Mouse (Mus musculus) embryonic facial prominence, embryonic 15.5 days (tissue): Measurements from ENCODE around the gene Rnf135. TPM values are rescaled to one million over a fixed set of nuclear protein-coding genes. Genes with fewer than 3 reads are reported as not detected.

Experiments
- ATAC-seq: fragments of 200-750 bp; cut with Nextera tagmentation; 2 replicates; pipeline ENCODE4 v1.8.0; 2017; ENCODE audit warnings: low read depth, moderate TSS enrichment; ENCODE audit not compliant: insufficient number of reproducible peaks, low FRiP score, low TSS enrichment
- H3K27ac ChIP-seq: fragments of 300-500 bp; sonication (generic); replicated peaks from 2 replicates; pipeline ENCODE4 v1.5.1; 2015; ENCODE audit warnings: mild to moderate bottlenecking, inconsistent platforms
- H3K27me3 ChIP-seq: fragments of 300-500 bp; sonication (generic); 2 replicates; pipeline ENCODE4 v1.6.1; 2015; ENCODE audit warnings: inconsistent platforms
- H3K36me3 ChIP-seq: fragments of 300-500 bp; sonication (generic); 2 replicates; pipeline ENCODE4 v1.6.1; 2015; ENCODE audit warnings: mild to moderate bottlenecking, inconsistent platforms
- H3K4me1 ChIP-seq: fragments of 300-500 bp; sonication (generic); 2 replicates; pipeline ENCODE4 v1.6.1; 2015; ENCODE audit warnings: inconsistent platforms
- H3K4me2 ChIP-seq: fragments of 300-500 bp; sonication (generic); replicated peaks from 2 replicates; pipeline ENCODE4 v1.6.1; 2015; ENCODE audit warnings: mild to moderate bottlenecking, inconsistent platforms
- H3K4me3 ChIP-seq: fragments of 300-500 bp; sonication (generic); replicated peaks from 2 replicates; pipeline ENCODE4 v1.5.1; 2015; ENCODE audit warnings: mild to moderate bottlenecking, inconsistent platforms
- H3K9ac ChIP-seq: fragments of 300-500 bp; sonication (generic); 2 replicates; pipeline ENCODE4 v1.6.1; 2015; ENCODE audit warnings: inconsistent platforms
- H3K9me3 ChIP-seq: fragments of 300-500 bp; sonication (generic); replicated peaks from 2 replicates; pipeline ENCODE4 v1.6.1; 2016; ENCODE audit warnings: inconsistent platforms
- WGBS: fragments of 180-500 bp; shearing (Covaris S2); methylation state at CpG from one replicate; pipeline ENCODE4 v1.1.7; 2015; 5-methylcytosine and 5-hydroxymethylcytosine counted together
- polyA plus RNA-seq: library from polyadenylated mRNA; unstranded; fragments of >200 nt; fragmentation: Nextera tagmentation; extraction: Ambion mirVana; gene quantifications from 2 replicates; pipeline ENCODE4 v1.2.1, GENCODE M21; 2015

Rnf135 gene
- polyA plus RNA-seq, 1 experiment from 2014 or later = 9.5 TPM

- Histone ChIP-seq H3K4me1 (no peaks in the 10 kb centered on the region), H3K4me2 (no peak overlapping the region), H3K27ac (no peak overlapping the region), H3K4me3 (no peak overlapping the region), H3K9ac (no peak overlapping the region), H3K9me3 (no peaks in the 10 kb centered on the region), H3K27me3 (no peaks in the 10 kb centered on the region), H3K36me3 (no peaks in the 10 kb centered on the region)
- 52% methylated on average over 7 of the region's 7 CpGs for WGBS
- no peak for ATAC-seq
Measured at GRCm38 (mm10) chr11:80163362-80164116, 20.1 kb upstream of the Rnf135 start.

- Histone ChIP-seq H3K4me3 (no peak overlapping the region), H3K27me3 (no peaks in the 10 kb centered on the region), H3K36me3 (no peaks in the 10 kb centered on the region), H3K4me2 (no peak overlapping the region), H3K27ac (no peak overlapping the region), H3K9ac (no peak overlapping the region), H3K4me1 (no peaks in the 10 kb centered on the region), H3K9me3 (no peaks in the 10 kb centered on the region)
- ATAC-seq = no peak
- 33% methylated on average over 2 of the region's 2 CpGs for WGBS
Measured at GRCm38 (mm10) chr11:80164224-80164623, 19.4 kb upstream of the Rnf135 start.

- Histone ChIP-seq H3K4me2 (no peak overlapping the region), H3K4me3 (no peak overlapping the region), H3K9ac (no peak overlapping the region), H3K27me3 (no peaks in the 10 kb centered on the region), H3K27ac (no peak overlapping the region; the same call in 1 of the 2 replicates), H3K4me1 (no peaks in the 10 kb centered on the region), H3K9me3 (no peaks in the 10 kb centered on the region), H3K36me3 (no peaks in the 10 kb centered on the region)
- no peak for ATAC-seq
- WGBS = 85% methylated on average over 9 of the region's 9 CpGs
Measured at GRCm38 (mm10) chr11:80168121-80168520, 15.5 kb upstream of the Rnf135 start.

- Histone ChIP-seq H3K4me3 (no peak overlapping the region), H3K27me3 (no peaks in the 10 kb centered on the region), H3K4me2 (no peak overlapping the region), H3K9me3 (no peaks in the 10 kb centered on the region), H3K9ac (no peak overlapping the region), H3K27ac (no peak overlapping the region), H3K4me1 (no peaks in the 10 kb centered on the region), H3K36me3 (no peaks in the 10 kb centered on the region)
- 76% methylated on average over 4 of the region's 4 CpGs for WGBS
- ATAC-seq = no peak
Measured at GRCm38 (mm10) chr11:80168611-80169249, 14.9 kb upstream of the Rnf135 start.

- H3K9ac ChIP-seq = no peak overlapping the region
- WGBS = 75% methylated on average over 3 of the region's 3 CpGs
- no peak for ATAC-seq
- H3K27me3 ChIP-seq = no peaks in the 10 kb centered on the region
- H3K4me1 ChIP-seq = no peaks in the 10 kb centered on the region
- no peak overlapping the region for H3K27ac ChIP-seq
- no peaks in the 10 kb centered on the region for H3K9me3 ChIP-seq
- no peak overlapping the region for H3K4me3 ChIP-seq
- no peak overlapping the region for H3K4me2 ChIP-seq
- H3K36me3 ChIP-seq = no peaks in the 10 kb centered on the region
Measured at GRCm38 (mm10) chr11:80169629-80170028, 14.0 kb upstream of the Rnf135 start.

- no peak overlapping the region for H3K9ac ChIP-seq
- WGBS = 59% methylated on average over 5 of the region's 5 CpGs
- H3K9me3 ChIP-seq = no peaks in the 10 kb centered on the region
- H3K27ac ChIP-seq = no peak overlapping the region
- no peak for ATAC-seq
- H3K27me3 ChIP-seq = no peaks in the 10 kb centered on the region
- no peak overlapping the region for H3K4me2 ChIP-seq
- no peak overlapping the region for H3K4me3 ChIP-seq
- H3K4me1 ChIP-seq = no peaks in the 10 kb centered on the region
- H3K36me3 ChIP-seq = no peaks in the 10 kb centered on the region
Measured at GRCm38 (mm10) chr11:80170351-80170750, 13.3 kb upstream of the Rnf135 start.

- Histone ChIP-seq H3K27ac (no peak overlapping the region), H3K9ac (no peak overlapping the region), H3K4me2 (no peak overlapping the region), H3K4me1 (no peaks in the 10 kb centered on the region), H3K27me3 (no peaks in the 10 kb centered on the region), H3K36me3 (no peaks in the 10 kb centered on the region), H3K9me3 (no peaks in the 10 kb centered on the region), H3K4me3 (no peak overlapping the region)
- 66% methylated on average over 4 of the region's 4 CpGs for WGBS
- ATAC-seq = no peak
Measured at GRCm38 (mm10) chr11:80171884-80172283, 11.8 kb upstream of the Rnf135 start.

- 76% methylated on average over 11 of the region's 11 CpGs for WGBS
- Histone ChIP-seq H3K36me3 (no peaks in the 10 kb centered on the region), H3K9me3 (no peaks in the 10 kb centered on the region), H3K27ac (no peak overlapping the region), H3K4me1 (no peaks in the 10 kb centered on the region), H3K4me3 (no peak overlapping the region), H3K9ac (no peak overlapping the region), H3K27me3 (no peaks in the 10 kb centered on the region), H3K4me2 (no peak overlapping the region)
- ATAC-seq = no peak
Measured at GRCm38 (mm10) chr11:80173963-80174670, 9.5 kb upstream of the Rnf135 start.

GRCm38 (mm10) chr11:80176911-80177895, 6.4 kb upstream of the Rnf135 start:
- WGBS = 66% methylated on average over 11 of the region's 11 CpGs
- no peak for ATAC-seq
- H3K27ac ChIP-seq = no peak overlapping the region
- H3K4me3 ChIP-seq = no peak overlapping the region
- no peaks in the 10 kb centered on the region for H3K9me3 ChIP-seq
- no peaks in the 10 kb centered on the region for H3K27me3 ChIP-seq
- H3K4me1 ChIP-seq = no peaks in the 10 kb centered on the region
- no peak overlapping the region for H3K4me2 ChIP-seq
- no peak overlapping the region for H3K9ac ChIP-seq
- H3K36me3 ChIP-seq = no peaks in the 10 kb centered on the region

- Histone ChIP-seq H3K9ac (no peak overlapping the region), H3K4me2 (no peak overlapping the region), H3K36me3 (no peaks in the 10 kb centered on the region), H3K9me3 (no peaks in the 10 kb centered on the region), H3K27me3 (no peaks in the 10 kb centered on the region), H3K27ac (no peak overlapping the region), H3K4me3 (no peak overlapping the region), H3K4me1 (no peaks in the 10 kb centered on the region)
- WGBS = 72% methylated on average over 8 of the region's 8 CpGs
- no peak for ATAC-seq
Measured at GRCm38 (mm10) chr11:80178316-80178715, 5.3 kb upstream of the Rnf135 start.
